9 mouse cellular contexts compared by ENCODE assay signal in the genomic region with DNA sequence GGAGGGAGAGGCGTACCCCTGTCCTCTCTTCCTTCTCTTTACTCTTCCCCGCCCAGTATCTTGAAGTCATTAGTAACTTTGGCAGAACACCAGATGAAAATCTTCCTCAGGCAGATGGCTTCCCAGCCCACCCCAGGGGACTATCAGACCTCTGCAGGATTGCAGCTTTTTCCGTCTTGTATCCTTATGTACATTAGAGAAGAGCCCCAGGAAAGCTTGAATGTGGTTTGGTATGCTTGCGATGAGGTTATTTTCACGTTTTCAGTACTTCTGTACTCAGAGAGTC. TPM values are rescaled to one million over a fixed set of nuclear protein-coding genes. Genes with fewer than 3 reads are reported as not detected.
DNase-seq lines count a peak whose midpoint lies in the region; ATAC-seq and TF ChIP-seq lines count a peak whose summit lies in the region.
"Had no signal": no experiment of that assay in that cellular context is flagged by ENCODE, and none has a peak within 500 bp of the region (broad histone marks: within the 10 kb centered on the region; RNA-seq: fewer than 3 reads in every experiment).

No protein-coding gene starts in this region.

- intact Hi-C loops in heart, postnatal 14 days (cut with DNase I): loop anchor here (5.0 kb wide), 1 partner anchor 36 kb away; no protein-coding TSS in a partner anchor

- peaks cover 0 to 11% of the 10 kb centered on the region in 2 experiments; a peak in 3 of 4 replicates for H3K4me1 ChIP-seq in MEL (ENCODE audit: control insufficient read depth in 1 of 2, insufficient read depth in 2 of 2, low read length in 2 of 2)
- peaks cover 26% of the 10 kb centered on the region for H3K4me1 ChIP-seq in embryonic facial prominence, embryonic 14.5 days (ENCODE audit: control insufficient read depth, insufficient read depth, low read length)
- peaks cover 16% of the 10 kb centered on the region for H3K4me1 ChIP-seq in liver, postnatal 0 days (ENCODE audit: insufficient read depth)

- peak overlapping the region; percentile 97 for H3K27ac ChIP-seq in MEL (ENCODE audit: control insufficient read depth, low read depth, low read length)
- peak overlapping the region; percentile 99 for H3K27ac ChIP-seq in embryonic facial prominence, embryonic 14.5 days (replicated peaks; ENCODE audit: low read depth, low read length)
- peak overlapping the region; percentile 100 for H3K27ac ChIP-seq in liver, postnatal 0 days (ENCODE audit: low read depth)

- H3K4me3 ChIP-seq in MEL (ENCODE audit: control insufficient read depth in 1 of 2, insufficient read depth in 1 of 2, low read depth in 2 of 2, low read length in 2 of 2): peak overlapping the region; percentile 38 to 98
- peak overlapping the region; percentile 62 for H3K4me3 ChIP-seq in embryonic facial prominence, embryonic 14.5 days (ENCODE audit: low read depth, low read length)
- H3K4me3 ChIP-seq in liver, postnatal 0 days (ENCODE audit: low read depth, low read length): peak overlapping the region; percentile 94

- H3K4me2 ChIP-seq in embryonic facial prominence, embryonic 14.5 days (ENCODE audit: low read depth, low read length): peak overlapping the region; percentile 82
- H3K4me2 ChIP-seq in liver, postnatal 0 days (ENCODE audit: low read depth, low read length): peak overlapping the region; percentile 77

- no peaks in the 10 kb centered on the region for H3K27me3 ChIP-seq in MEL (ENCODE audit: control insufficient read depth in 1 of 2, insufficient read depth in 2 of 2, low read length in 2 of 2)
- H3K27me3 ChIP-seq in embryonic facial prominence, embryonic 14.5 days (replicated peaks; ENCODE audit: control insufficient read depth, insufficient read depth, low read length): no peaks in the 10 kb centered on the region
- H3K27me3 ChIP-seq in liver, postnatal 0 days (ENCODE audit: insufficient read depth, low read length): no peaks in the 10 kb centered on the region

- peaks cover 4 to 37% of the 10 kb centered on the region in 2 experiments for H3K36me3 ChIP-seq in MEL (ENCODE audit: control insufficient read depth in 1 of 2, insufficient read depth in 2 of 2, low read length in 2 of 2)
- peaks cover 10% of the 10 kb centered on the region; the same call in 1 of the 2 replicates for H3K36me3 ChIP-seq in embryonic facial prominence, embryonic 14.5 days (ENCODE audit: control insufficient read depth, insufficient read depth, low read length)
- H3K36me3 ChIP-seq in liver, postnatal 0 days (replicated peaks; ENCODE audit: insufficient read depth, low read length): peaks cover 7% of the 10 kb centered on the region

- H3K9me3 ChIP-seq in MEL (replicated peaks; ENCODE audit: insufficient read depth, low read length): no peaks in the 10 kb centered on the region
- no peaks in the 10 kb centered on the region for H3K9me3 ChIP-seq in embryonic facial prominence, embryonic 14.5 days (ENCODE audit: control insufficient read depth, low read length)
- H3K9me3 ChIP-seq in liver, postnatal 0 days (ENCODE audit: low read length): no peaks in the 10 kb centered on the region

- WGBS in embryonic facial prominence, embryonic 14.5 days: 7% methylated on average over 5 of the region's 5 CpGs
- 19% methylated on average over 5 of the region's 5 CpGs for WGBS in liver, postnatal 0 days (ENCODE audit: insufficient replicate concordance)

- ATAC-seq in embryonic facial prominence, embryonic 14.5 days (ENCODE audit: low read depth): no peak
- ATAC-seq in liver, postnatal 0 days: 0 out of 2 replicates have a peak, but pooled peaks have one; percentile 0

- TF ChIP-seq RAD21 in MEL (IDR thresholded peaks at IDR 0.05; ENCODE audit: low read depth, low read length): no peak

- no peak for TF ChIP-seq CTCF in MEL (IDR thresholded peaks at IDR 0.05 in 2 of 3, conservative IDR thresholded peaks at IDR 0.05 in 1 of 3; ENCODE audit: control insufficient read depth in 1 of 3, insufficient read depth in 1 of 3, low read depth in 2 of 3, low read length in 3 of 3, poor library complexity in 1 of 3, severe bottlenecking in 1 of 3)
- TF ChIP-seq CTCF in liver, postnatal 0 days (IDR thresholded peaks at IDR 0.05; ENCODE audit: low read depth): no peak

- peak; percentile 40 for DNase-seq in embryo, embryonic 10 days (ENCODE audit: low spot score)
- no peak for DNase-seq in embryo, embryonic 9.5 days (ENCODE audit: extremely low spot score)
- peak; percentile 96 for DNase-seq in MEL (ENCODE audit: low read depth, low spot score)
- peak; percentile 92 for DNase-seq in embryonic facial prominence, embryonic 14.5 days (ENCODE audit: low spot score)
- peak; percentile 16 to 23 for DNase-seq in heart, postnatal 14 days
- peak; percentile 40 for DNase-seq in liver, postnatal 0 days
- DNase-seq in spleen, postnatal 36 days (ENCODE audit: low spot score in 2 of 2): peak; percentile 37 to 67
- DNase-seq in urinary bladder, adult 18-20 months (ENCODE audit: low spot score in 2 of 2): no peak

- TF ChIP-seq EP300 in MEL (IDR thresholded peaks at IDR 0.05; ENCODE audit: low read depth in 1 of 2, low read length in 2 of 2): peak; percentile 94
- TF ChIP-seq EP300 in liver, postnatal 0 days (IDR thresholded peaks at IDR 0.05; ENCODE audit: low read depth): peak; percentile 88

- H3K79me2 ChIP-seq in MEL (ENCODE audit: control insufficient read depth, insufficient read depth, low read length, poor library complexity): peaks cover 50% of the 10 kb centered on the region

- H3K9ac ChIP-seq in MEL (ENCODE audit: control insufficient read depth, low read depth, low read length, poor library complexity, severe bottlenecking): peak overlapping the region; percentile 56
- H3K9ac ChIP-seq in embryonic facial prominence, embryonic 14.5 days (ENCODE audit: low read depth, low read length): peak overlapping the region; percentile 89
- H3K9ac ChIP-seq in liver, postnatal 0 days (replicated peaks): peak overlapping the region; percentile 95

- peak in 1 of 2 experiments; percentile 38; a peak in 1 of 4 replicates for TF ChIP-seq POLR2A in MEL (IDR thresholded peaks at IDR 0.05; ENCODE audit: control insufficient read depth in 1 of 2, insufficient read depth in 1 of 2, low read depth in 1 of 2, low read length in 2 of 2, poor library complexity in 1 of 2)

TF ChIP-seq in MEL, 35 proteins besides CTCF, POLR2A, EP300 and RAD21 (continues in another document):
- TF ChIP-seq TBP (IDR thresholded peaks at IDR 0.05; ENCODE audit: low read depth, low read length) (0 out of 2 replicates have a peak, but pooled peaks have one; percentile 25), TAL1 (IDR thresholded peaks at IDR 0.05; ENCODE audit: low read length) (peak; percentile 99), MAFK (IDR thresholded peaks at IDR 0.05; ENCODE audit: borderline replicate concordance, low read depth, low read length) (peak; percentile 41; the same call in 1 of the 2 replicates), CHD2 (IDR thresholded peaks at IDR 0.05; ENCODE audit: low read length) (peak; percentile 59; the same call in 1 of the 2 replicates), SIN3A (IDR thresholded peaks at IDR 0.05; ENCODE audit: low read length) (0 out of 2 replicates have a peak, but pooled peaks have one; percentile 88), KAT2A (conservative IDR thresholded peaks at IDR 0.05; ENCODE audit: low read depth, low read length) (no peak), NELFE (IDR thresholded peaks at IDR 0.05; ENCODE audit: low read depth, low read length) (no peak), ELF1 (IDR thresholded peaks at IDR 0.05; ENCODE audit: low read depth, low read length) (peak; percentile 52; the same call in 1 of the 2 replicates), POLR2AphosphoS5 (IDR thresholded peaks at IDR 0.05; ENCODE audit: borderline replicate concordance, low read depth, low read length) (no peak), JUND (IDR thresholded peaks at IDR 0.05; ENCODE audit: low read depth, low read length) (no peak), ZKSCAN1 (IDR thresholded peaks at IDR 0.05; ENCODE audit: low read depth, low read length) (no peak), NRF1 (IDR thresholded peaks at IDR 0.05; ENCODE audit: insufficient read depth, low read depth, low read length, poor library complexity, severe bottlenecking) (0 out of 2 replicates have a peak, but pooled peaks have one; percentile 21), MXI1 (IDR thresholded peaks at IDR 0.05; ENCODE audit: low read depth, low read length) (peak; percentile 41; the same call in 1 of the 2 replicates), MAZ (IDR thresholded peaks at IDR 0.05; ENCODE audit: low read depth, low read length) (peak; percentile 75; the same call in 1 of the 2 replicates), SMC3 (IDR thresholded peaks at IDR 0.05; ENCODE audit: low read depth, low read length) (0 out of 2 replicates have a peak, but pooled peaks have one; percentile 7), ZMIZ1 (IDR thresholded peaks at IDR 0.05; ENCODE audit: low read depth, low read length) (0 out of 2 replicates have a peak, but pooled peaks have one; percentile 44), RCOR1 (IDR thresholded peaks at IDR 0.05; ENCODE audit: low read depth, low read length) (peak; percentile 79), ZNF384 (IDR thresholded peaks at IDR 0.05; ENCODE audit: low read depth, low read length) (no peak), HCFC1 (IDR thresholded peaks at IDR 0.05; ENCODE audit: low read depth, low read length) (peak; percentile 18; the same call in 1 of the 2 replicates)

RNA-seq across cellular contexts. Expression of a gene that starts 1.6 kb away (rescaled TPM):
- 43.8 and 49.0 TPM in 2 replicates for total RNA-seq in MEL (2012; rRNA removed)
- polyA plus RNA-seq in MEL (2012; ENCODE audit: insufficient read depth in 1 of 2, insufficient read length in 2 of 2, low read depth in 1 of 2, low replicate concordance in 2 of 2, missing spikeins in 1 of 2): 10 to 100 TPM in 1 of 2 experiments, not detected in 1; 49.7 TPM
- polyA plus RNA-seq in embryonic facial prominence, embryonic 14.5 days (2014; fragmentation: Nextera tagmentation; extraction: Ambion mirVana): 386 and 396 TPM in 2 replicates
- 100 to 1,000 TPM; 325 to 358 TPM for total RNA-seq in heart, postnatal 14 days (2021)
- polyA plus RNA-seq in liver, postnatal 0 days (2015; fragmentation: Nextera tagmentation; extraction: Ambion mirVana): 125 and 128 TPM in 2 replicates

RNA-seq across cellular contexts. Expression of a gene that starts 24.7 kb away (rescaled TPM):
- not detected in 2 replicates for total RNA-seq in MEL (2012; rRNA removed)
- not detected for polyA plus RNA-seq in MEL (2012; ENCODE audit: insufficient read depth in 1 of 2, insufficient read length in 2 of 2, low read depth in 1 of 2, low replicate concordance in 2 of 2, missing spikeins in 1 of 2)
- polyA plus RNA-seq in embryonic facial prominence, embryonic 14.5 days (2014; fragmentation: Nextera tagmentation; extraction: Ambion mirVana): 11.1 and 22.0 TPM in 2 replicates
- total RNA-seq in heart, postnatal 14 days (2021): not detected
- polyA plus RNA-seq in liver, postnatal 0 days (2015; fragmentation: Nextera tagmentation; extraction: Ambion mirVana): not detected in 2 replicates
- polyA plus RNA-seq: gonadal fat pad, adult 2 months had no signal

RNA-seq across cellular contexts. Expression of a gene that starts 50.6 kb away (rescaled TPM):
- 5.1 and 5.7 TPM in 2 replicates for total RNA-seq in MEL (2012; rRNA removed)
- polyA plus RNA-seq in MEL (2012; ENCODE audit: insufficient read depth in 1 of 2, insufficient read length in 2 of 2, low read depth in 1 of 2, low replicate concordance in 2 of 2, missing spikeins in 1 of 2): 1 to 10 TPM in 1 of 2 experiments, not detected in 1; 5.9 TPM
- polyA plus RNA-seq in embryonic facial prominence, embryonic 14.5 days (2014; fragmentation: Nextera tagmentation; extraction: Ambion mirVana): 19.9 and 20.1 TPM in 2 replicates
- total RNA-seq in heart, postnatal 14 days (2021): 10 to 100 TPM; 11.9 to 12.5 TPM
- 1.1 and 1.4 TPM in 2 replicates for polyA plus RNA-seq in liver, postnatal 0 days (2015; fragmentation: Nextera tagmentation; extraction: Ambion mirVana)

Comparison
In these comparisons a context has a peak if more than half of its experiments do, and no peak if none do; other contexts are left out.
1. DNase-seq: peak in embryo, embryonic 10 days (single experiment), MEL (single experiment), embryonic facial prominence, embryonic 14.5 days (single experiment), heart, postnatal 14 days (2 of 2), liver, postnatal 0 days (single experiment) and spleen, postnatal 36 days (2 of 2); none in embryo, embryonic 9.5 days (single experiment) and urinary bladder, adult 18-20 months (0 of 2).
2. RNA of a gene that starts 24.7 kb away (polyA plus RNA-seq): 11.1 to 22.0 TPM in embryonic facial prominence, embryonic 14.5 days; not detected in liver, postnatal 0 days and not detected in MEL; every median in the first group is over 10 times any median in the second.
3. Peak in every context shown above with its lines, with median percentiles within 50 percentile points of each other: H3K27ac ChIP-seq, H3K4me3 ChIP-seq and H3K9ac ChIP-seq.